Mouse (Mus musculus): Measurements from ENCODE around the gene Lcor. TPM values are rescaled to one million over a fixed set of nuclear protein-coding genes. Genes with fewer than 3 reads are reported as not detected.

Gene Lcor
- polyA plus RNA-seq, 2 experiments from 2014 or later = 13.2 to 15.6 TPM

GRCm38 (mm10) chr19:41573700-41574099, 91.3 kb downstream of the Lcor start:
- no peak for ATAC-seq

DNA sequence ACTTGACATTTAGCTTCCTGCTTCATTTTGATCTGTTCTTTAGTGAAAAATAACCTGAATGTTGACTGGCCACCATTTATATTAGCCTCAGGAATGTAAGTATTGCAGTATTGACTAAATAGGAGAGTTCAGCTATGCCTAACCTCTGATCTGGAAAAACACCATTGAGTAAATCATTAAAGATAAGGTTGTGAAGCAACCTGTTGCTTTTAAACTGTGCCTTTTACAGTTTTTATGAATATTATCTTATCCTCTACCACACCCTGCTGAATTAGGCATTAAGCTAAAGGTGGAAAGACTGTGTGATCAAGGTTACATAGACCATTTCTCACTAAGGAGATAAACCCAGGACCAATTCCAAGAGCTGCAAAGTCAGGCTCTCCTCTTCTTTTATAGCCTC, 95.1 kb downstream of the Lcor start:
- ATAC-seq = no peak

- no peak for ATAC-seq
These were observed 97.0 kb downstream of the Lcor start for GRCm38 (mm10) chr19:41579311-41579920.

- no peak for ATAC-seq
These were observed 99.4 kb downstream of the Lcor start, which contains the start of gene Gm340 for GRCm38 (mm10) chr19:41581706-41582420. Gm340 (plus strand) TSS chr19:41582370.

DNA sequence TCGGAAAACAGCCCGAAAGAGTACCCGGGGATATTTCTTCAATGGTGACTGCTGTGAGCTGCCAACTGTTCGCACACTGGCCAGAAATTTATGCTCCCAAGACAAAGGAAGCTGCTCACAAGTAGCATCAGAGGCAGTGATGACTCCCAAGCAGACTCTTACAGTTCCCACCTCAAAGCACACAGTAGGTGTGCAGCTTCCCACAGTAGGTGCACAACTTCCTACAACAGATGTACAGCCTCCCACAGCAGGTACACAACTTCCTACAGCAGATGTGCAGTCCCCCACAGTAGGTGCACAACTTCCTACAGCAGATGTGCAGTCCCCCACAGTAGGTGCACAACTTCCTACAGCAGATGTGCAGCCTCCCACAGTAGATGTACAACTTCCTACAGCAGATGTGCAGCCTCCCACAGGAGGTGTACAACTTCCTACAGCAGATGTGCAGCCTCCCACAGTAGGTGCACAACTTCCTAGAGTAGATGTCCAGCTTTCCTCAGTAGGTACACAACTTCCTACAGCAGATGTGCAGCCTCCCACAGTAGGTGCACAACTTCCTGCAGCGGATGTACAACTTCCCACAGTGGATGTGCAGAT, 100.6 kb downstream of the Lcor start:
- no peak for ATAC-seq

- ATAC-seq = no peak
These were observed 104.3 kb downstream of the Lcor start for GRCm38 (mm10) chr19:41586752-41587151.

- no peak for ATAC-seq
These were observed 105.2 kb downstream of the Lcor start for GRCm38 (mm10) chr19:41587431-41588222.

DNA sequence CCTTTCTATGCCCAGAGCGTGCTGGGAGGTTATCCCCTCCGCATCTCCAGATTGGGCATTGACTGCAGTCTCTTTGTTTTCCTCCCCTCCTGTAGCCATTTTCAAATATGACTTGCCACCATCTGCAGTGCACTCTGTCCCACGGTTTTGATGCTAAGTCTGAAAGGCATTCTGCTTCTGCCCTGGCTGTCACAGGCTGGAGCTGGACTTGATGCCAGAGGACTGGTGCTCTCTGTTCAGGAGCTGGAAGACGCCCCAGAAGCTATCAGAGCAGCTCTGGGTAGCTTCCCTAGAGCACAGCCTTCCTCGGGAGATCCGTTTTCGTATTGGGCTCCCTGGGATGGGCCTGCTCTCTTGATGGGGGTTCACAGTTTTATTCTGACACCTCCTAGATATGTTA, 106.6 kb downstream of the Lcor start:
- no peak for ATAC-seq

DNA sequence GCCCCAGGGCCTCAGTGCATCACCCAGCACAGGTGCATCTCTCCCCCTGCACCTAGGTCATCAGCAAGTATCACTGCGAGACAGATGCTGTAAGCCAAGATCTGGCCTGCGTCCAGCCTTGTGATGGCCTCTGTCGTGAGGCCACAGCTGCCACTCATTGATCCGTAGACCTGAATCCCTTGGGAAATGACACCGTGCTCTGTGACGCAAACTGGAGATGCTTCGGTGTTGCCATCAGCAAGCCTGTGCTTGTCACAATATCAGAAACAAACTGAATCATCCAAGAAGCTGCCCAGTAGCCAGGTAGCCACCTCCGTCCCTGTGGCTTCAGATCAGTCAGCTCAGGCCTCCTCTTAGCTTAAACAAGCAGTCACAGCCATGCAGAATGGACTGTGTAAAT, 107.2 kb downstream of the Lcor start:
- ATAC-seq = no peak

DNA sequence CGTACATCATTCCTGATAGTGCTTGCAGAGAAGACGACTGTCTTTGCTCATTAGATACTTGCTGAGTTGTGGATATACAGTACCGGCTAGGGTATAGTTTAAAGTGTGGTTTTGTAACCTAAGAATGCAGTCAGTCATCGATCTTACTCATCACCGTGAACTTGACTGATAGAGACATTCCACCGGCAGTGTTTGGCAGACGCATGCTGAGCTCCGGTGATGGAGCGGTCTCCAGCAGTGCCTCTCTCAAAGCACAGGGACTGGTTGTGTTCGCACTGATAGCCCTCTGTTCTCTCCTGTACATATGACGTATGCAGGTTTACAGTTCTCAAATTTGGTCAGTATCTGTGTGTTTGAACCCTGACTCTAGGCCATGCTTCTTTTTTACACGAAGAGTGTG, 109.4 kb downstream of the Lcor start:
- no peak for ATAC-seq

DNA sequence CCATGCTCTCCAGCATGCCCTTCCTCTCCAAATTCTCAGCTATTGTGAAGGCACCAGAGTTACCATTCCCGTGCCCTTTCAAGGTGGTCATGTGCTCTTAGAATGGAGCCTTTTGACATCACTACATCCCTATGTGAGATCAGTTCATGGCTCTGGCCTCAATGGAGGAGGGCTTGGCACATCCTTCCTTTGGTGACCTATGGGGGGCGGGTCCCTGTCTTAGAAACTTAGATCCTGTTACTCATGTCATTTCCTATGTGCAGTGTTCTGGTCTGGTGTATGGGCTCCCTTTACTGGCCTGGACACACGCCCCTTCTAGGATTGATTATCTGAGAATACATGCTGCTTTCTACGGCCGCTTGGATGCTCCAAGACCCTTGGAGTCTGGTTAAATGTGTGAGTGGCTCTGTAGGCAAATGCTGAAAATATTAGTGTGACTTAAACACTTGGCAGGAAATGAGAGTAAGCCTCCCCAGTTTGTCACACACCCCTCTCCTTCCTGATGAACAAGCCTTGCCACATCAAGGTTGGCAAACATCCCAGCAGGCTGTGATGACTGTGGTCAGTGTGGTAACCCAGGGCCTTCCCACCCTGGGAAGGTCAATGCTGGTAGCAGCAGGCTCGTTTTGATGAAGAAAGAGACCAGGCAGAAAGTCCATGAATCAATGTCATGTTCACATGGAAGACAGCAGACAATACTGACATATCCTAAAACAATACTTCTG, 114.9 kb downstream of the Lcor start:
- ATAC-seq = no peak

DNA sequence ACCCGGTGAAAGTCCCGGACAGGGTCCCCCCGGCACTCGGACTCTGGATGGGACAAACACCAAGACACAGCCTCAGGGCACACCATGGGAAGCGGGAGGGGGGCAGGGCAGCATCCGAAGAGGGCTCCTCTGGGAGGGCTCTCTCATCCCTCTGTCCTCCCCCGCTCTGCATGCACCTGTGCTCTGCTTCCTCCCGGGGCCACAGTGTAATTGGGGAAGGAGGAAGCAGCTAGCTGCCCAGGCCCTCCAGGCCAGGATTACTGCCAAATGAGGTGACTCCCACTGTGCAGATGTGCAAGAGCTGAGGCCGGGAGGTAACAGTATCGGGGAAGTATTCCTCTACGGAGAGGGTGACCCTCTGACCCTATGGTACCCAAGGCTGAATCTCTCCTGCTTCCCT, 118.2 kb downstream of the Lcor start:
- ATAC-seq = no peak

DNA sequence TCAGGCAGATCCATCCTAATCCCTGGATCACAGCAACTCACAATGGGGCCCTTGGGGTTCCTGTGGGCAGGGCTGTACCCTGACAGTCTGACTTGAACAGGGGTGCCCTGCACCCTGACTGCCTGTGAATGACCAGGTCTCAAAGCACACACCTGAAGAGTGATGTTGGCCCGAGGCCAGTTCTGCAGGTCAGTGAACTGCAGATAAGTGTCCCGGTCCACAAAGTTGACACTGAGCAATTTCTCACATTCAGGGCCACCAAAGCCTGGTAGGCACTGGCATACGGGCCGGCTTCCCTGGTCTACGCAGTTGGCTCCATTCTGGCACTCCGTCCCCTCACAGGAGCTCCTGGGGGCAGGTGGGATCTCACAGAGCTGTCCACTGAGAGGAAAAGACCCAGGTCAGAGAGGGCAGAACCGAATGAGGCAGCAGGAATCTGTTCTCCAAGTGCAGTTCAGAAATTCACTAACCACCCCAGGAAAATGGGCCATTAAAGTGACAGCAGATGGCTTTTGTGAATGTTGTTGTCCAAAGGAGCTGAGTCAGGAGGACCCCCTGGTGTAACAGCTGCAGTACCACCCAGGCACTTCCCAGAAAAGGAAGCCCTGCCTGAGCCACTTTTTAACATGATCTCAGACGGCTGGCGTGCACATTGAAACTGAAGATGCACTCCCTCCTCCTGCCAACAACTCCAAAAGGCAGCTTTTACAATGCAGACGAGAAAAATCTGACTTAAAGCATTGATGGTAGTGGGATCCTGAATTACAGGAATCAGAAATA, 124.0 kb downstream of the Lcor start:
- ATAC-seq = no peak

DNA sequence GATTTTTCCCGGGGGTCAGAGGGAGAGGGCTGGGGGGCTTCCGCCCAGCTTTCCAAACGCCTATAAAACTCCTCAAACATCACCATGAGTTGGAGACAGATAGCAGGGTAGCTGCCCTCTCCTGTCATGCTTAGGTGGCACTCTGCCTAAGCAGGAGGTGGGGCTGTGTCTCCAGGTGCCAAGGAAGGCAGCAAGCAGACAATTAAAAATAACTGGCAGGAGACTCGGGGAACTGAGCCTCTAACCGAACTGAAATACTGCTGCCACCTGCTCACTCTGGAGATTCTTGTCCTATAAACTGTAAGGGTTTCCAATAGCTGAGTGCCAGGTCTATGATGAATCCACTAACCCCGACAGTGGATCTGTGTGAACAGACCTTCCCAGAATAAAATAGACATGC, 129.2 kb downstream of the Lcor start:
- ATAC-seq = no peak

Other genes with a start within 250 kb of the Lcor start
- 10 to 100 TPM; 27.5 to 36.5 TPM for gene Tm9sf3, start 218.6 kb upstream of the Lcor start, polyA plus RNA-seq (2017; shearing (Covaris generic))
- gene Pik3ap1, start 97.5 kb upstream of the Lcor start, polyA plus RNA-seq (2017; shearing (Covaris generic)) = 1 to 10 TPM; 1.6 to 2.7 TPM
- 1 to 10 TPM; 2.4 to 5.6 TPM for gene Gm340, start 99.7 kb downstream of the Lcor start, polyA plus RNA-seq (2017; shearing (Covaris generic))

Data from activated CD4-positive, CD25-positive, alpha-beta regulatory T cell, adult 4 months (primary cell).